Mouse (Mus musculus) hindbrain, embryonic 15.5 days (tissue): ENCODE results near the gene Mylk. TPM values are rescaled to one million over a fixed set of nuclear protein-coding genes. Genes with fewer than 3 reads are reported as not detected.

Source experiments
- ATAC-seq: fragments of 200-750 bp; cut with Nextera tagmentation; 2 replicates; pipeline ENCODE4 v1.8.0; 2017; ENCODE audit warnings: low read depth, moderate number of reproducible peaks, moderate TSS enrichment; ENCODE audit not compliant: low FRiP score
- H3K27ac ChIP-seq: fragments of 300-500 bp; sonication (generic); replicated peaks from 2 replicates; pipeline ENCODE4 v1.5.1; 2015; ENCODE audit warnings: mild to moderate bottlenecking, inconsistent platforms
- H3K27me3 ChIP-seq: fragments of 300-500 bp; sonication (generic); 2 replicates; pipeline ENCODE4 v1.6.1; 2015; ENCODE audit warnings: control low read depth, inconsistent platforms
- H3K36me3 ChIP-seq: fragments of 300-500 bp; sonication (generic); 2 replicates; pipeline ENCODE4 v1.6.1; 2015; ENCODE audit warnings: control low read depth, inconsistent platforms
- H3K4me1 ChIP-seq: fragments of 300-500 bp; sonication (generic); replicated peaks from 2 replicates; pipeline ENCODE4 v1.6.1; 2015; ENCODE audit warnings: control low read depth, inconsistent platforms
- H3K4me2 ChIP-seq: fragments of 300-500 bp; sonication (generic); 2 replicates; pipeline ENCODE4 v1.6.1; 2015; ENCODE audit warnings: moderate library complexity, mild to moderate bottlenecking, inconsistent platforms
- H3K4me3 ChIP-seq: fragments of 300-500 bp; sonication (generic); 2 replicates; pipeline ENCODE4 v1.5.1; 2015; ENCODE audit warnings: mild to moderate bottlenecking, inconsistent platforms
- H3K9ac ChIP-seq: fragments of 300-500 bp; sonication (generic); 2 replicates; pipeline ENCODE4 v1.6.1; 2015; ENCODE audit warnings: inconsistent platforms
- H3K9me3 ChIP-seq: fragments of 300-500 bp; sonication (generic); 2 replicates; pipeline ENCODE4 v1.6.1; 2016; ENCODE audit warnings: control low read depth, inconsistent platforms
- WGBS: fragments of 180-500 bp; shearing (Covaris S2); methylation state at CpG from one replicate; pipeline ENCODE4 v1.1.7; 2015; 5-methylcytosine and 5-hydroxymethylcytosine counted together
- polyA plus RNA-seq: library from polyadenylated mRNA; unstranded; fragments of >200 nt; fragmentation: Nextera tagmentation; extraction: Ambion mirVana; gene quantifications from 2 replicates; pipeline ENCODE4 v1.2.1, GENCODE M21; 2015

The Mylk gene
- polyA plus RNA-seq, 1 experiment from 2014 or later: 5.3 TPM

GRCm38 (mm10) chr16:34748081-34748720 is 3.2 kb downstream of the Mylk start:
- no peaks in the 10 kb centered on the region for H3K36me3 ChIP-seq
- no peak overlapping the region for H3K4me2 ChIP-seq
- WGBS: 23% methylated on average over 11 of the region's 11 CpGs
- ATAC-seq: no peak
- H3K9me3 ChIP-seq: no peaks in the 10 kb centered on the region
- peaks cover 15% of the 10 kb centered on the region for H3K27me3 ChIP-seq
- H3K4me3 ChIP-seq: no peak overlapping the region
- peaks cover 21% of the 10 kb centered on the region for H3K4me1 ChIP-seq
- H3K9ac ChIP-seq: no peak overlapping the region
- H3K27ac ChIP-seq: no peak overlapping the region

- Histone ChIP-seq H3K4me2 (no peak overlapping the region), H3K9ac (no peak overlapping the region), H3K4me3 (no peak overlapping the region), H3K9me3 (no peaks in the 10 kb centered on the region), H3K27ac (no peak overlapping the region), H3K27me3 (peaks cover 10% of the 10 kb centered on the region), H3K4me1 (peaks cover 21% of the 10 kb centered on the region), H3K36me3 (no peaks in the 10 kb centered on the region)
- no peak for ATAC-seq
- 70% methylated on average over 4 of the region's 4 CpGs for WGBS
Measured at GRCm38 (mm10) chr16:34749536-34749935, 4.5 kb downstream of the Mylk start.

- H3K27me3 ChIP-seq: no peaks in the 10 kb centered on the region
- no peak for ATAC-seq
- H3K36me3 ChIP-seq: no peaks in the 10 kb centered on the region
- H3K9ac ChIP-seq: no peak overlapping the region
- H3K27ac ChIP-seq: no peak overlapping the region
- 50% methylated on average over 3 of the region's 3 CpGs for WGBS
- H3K4me1 ChIP-seq: peaks cover 7% of the 10 kb centered on the region; the same call in 1 of the 2 replicates
- H3K4me3 ChIP-seq: no peak overlapping the region
- H3K9me3 ChIP-seq: no peaks in the 10 kb centered on the region
- H3K4me2 ChIP-seq: no peak overlapping the region
Measured at GRCm38 (mm10) chr16:34752026-34752425, 7.0 kb downstream of the Mylk start.

- Histone ChIP-seq H3K4me1 (peaks cover 6% of the 10 kb centered on the region; the same call in 1 of the 2 replicates), H3K9ac (no peak overlapping the region), H3K27me3 (no peaks in the 10 kb centered on the region), H3K4me3 (no peak overlapping the region), H3K36me3 (no peaks in the 10 kb centered on the region), H3K9me3 (no peaks in the 10 kb centered on the region), H3K27ac (no peak overlapping the region), H3K4me2 (no peak overlapping the region)
- no peak for ATAC-seq
- 92% methylated on average over 3 of the region's 3 CpGs for WGBS
Measured at GRCm38 (mm10) chr16:34752977-34753376, 8.0 kb downstream of the Mylk start.

GRCm38 (mm10) chr16:34756991-34757390 is 12.0 kb downstream of the Mylk start:
- no peaks in the 10 kb centered on the region for H3K9me3 ChIP-seq
- no peaks in the 10 kb centered on the region for H3K27me3 ChIP-seq
- no peak for ATAC-seq
- H3K4me3 ChIP-seq: no peak overlapping the region
- H3K4me1 ChIP-seq: no peaks in the 10 kb centered on the region
- H3K36me3 ChIP-seq: no peaks in the 10 kb centered on the region
- H3K4me2 ChIP-seq: no peak overlapping the region
- 77% methylated on average over 7 of the region's 7 CpGs for WGBS
- no peak overlapping the region for H3K27ac ChIP-seq
- no peak overlapping the region for H3K9ac ChIP-seq

- no peaks in the 10 kb centered on the region for H3K4me1 ChIP-seq
- no peaks in the 10 kb centered on the region for H3K27me3 ChIP-seq
- H3K4me2 ChIP-seq: no peak overlapping the region
- no peaks in the 10 kb centered on the region for H3K36me3 ChIP-seq
- no peak for ATAC-seq
- H3K9me3 ChIP-seq: no peaks in the 10 kb centered on the region
- no peak overlapping the region for H3K27ac ChIP-seq
- WGBS: 64% methylated on average over 5 of the region's 5 CpGs
- no peak overlapping the region for H3K4me3 ChIP-seq
- no peak overlapping the region for H3K9ac ChIP-seq
Measured at GRCm38 (mm10) chr16:34758205-34758604, 13.2 kb downstream of the Mylk start.

- Histone ChIP-seq H3K4me3 (no peak overlapping the region), H3K27me3 (no peaks in the 10 kb centered on the region), H3K4me2 (no peak overlapping the region), H3K9me3 (no peaks in the 10 kb centered on the region), H3K27ac (no peak overlapping the region), H3K36me3 (no peaks in the 10 kb centered on the region), H3K9ac (no peak overlapping the region), H3K4me1 (no peaks in the 10 kb centered on the region)
- WGBS: 84% methylated on average over 9 of the region's 9 CpGs
- no peak for ATAC-seq
Measured at GRCm38 (mm10) chr16:34763959-34764591, 19.1 kb downstream of the Mylk start.

GRCm38 (mm10) chr16:34765666-34766065 is 20.7 kb downstream of the Mylk start:
- Histone ChIP-seq H3K9ac (no peak overlapping the region), H3K4me3 (no peak overlapping the region), H3K27me3 (no peaks in the 10 kb centered on the region), H3K4me1 (no peaks in the 10 kb centered on the region), H3K27ac (no peak overlapping the region), H3K36me3 (no peaks in the 10 kb centered on the region), H3K9me3 (no peaks in the 10 kb centered on the region), H3K4me2 (no peak overlapping the region)
- no peak for ATAC-seq
- WGBS: 85% methylated on average over 1 of the region's 1 CpGs

GRCm38 (mm10) chr16:34766193-34766592 is 21.2 kb downstream of the Mylk start:
- no peaks in the 10 kb centered on the region for H3K4me1 ChIP-seq
- H3K4me3 ChIP-seq: no peak overlapping the region
- H3K27ac ChIP-seq: no peak overlapping the region
- no peak for ATAC-seq
- WGBS: 92% methylated on average over 1 of the region's 1 CpGs
- H3K4me2 ChIP-seq: no peak overlapping the region
- no peaks in the 10 kb centered on the region for H3K36me3 ChIP-seq
- H3K9me3 ChIP-seq: no peaks in the 10 kb centered on the region
- no peak overlapping the region for H3K9ac ChIP-seq
- no peaks in the 10 kb centered on the region for H3K27me3 ChIP-seq

- H3K27ac ChIP-seq: no peak overlapping the region
- peaks cover 1% of the 10 kb centered on the region for H3K4me1 ChIP-seq
- no peaks in the 10 kb centered on the region for H3K9me3 ChIP-seq
- 93% methylated on average over 2 of the region's 2 CpGs for WGBS
- H3K4me3 ChIP-seq: no peak overlapping the region
- H3K9ac ChIP-seq: no peak overlapping the region
- H3K4me2 ChIP-seq: no peak overlapping the region
- H3K36me3 ChIP-seq: no peaks in the 10 kb centered on the region
- H3K27me3 ChIP-seq: no peaks in the 10 kb centered on the region
- ATAC-seq: no peak
Measured at GRCm38 (mm10) chr16:34767443-34767842, 22.4 kb downstream of the Mylk start.

- H3K4me3 ChIP-seq: no peak overlapping the region
- WGBS: 73% methylated on average over 4 of the region's 4 CpGs
- no peaks in the 10 kb centered on the region for H3K36me3 ChIP-seq
- no peak overlapping the region for H3K27ac ChIP-seq
- no peak for ATAC-seq
- H3K9ac ChIP-seq: no peak overlapping the region
- no peaks in the 10 kb centered on the region for H3K9me3 ChIP-seq
- H3K4me2 ChIP-seq: no peak overlapping the region
- peaks cover 11% of the 10 kb centered on the region for H3K4me1 ChIP-seq
- no peaks in the 10 kb centered on the region for H3K27me3 ChIP-seq
Measured at GRCm38 (mm10) chr16:34768436-34768835, 23.4 kb downstream of the Mylk start.

GRCm38 (mm10) chr16:34770127-34770526 is 25.1 kb downstream of the Mylk start:
- no peaks in the 10 kb centered on the region for H3K27me3 ChIP-seq
- H3K9ac ChIP-seq: no peak overlapping the region
- H3K4me3 ChIP-seq: no peak overlapping the region
- no peaks in the 10 kb centered on the region for H3K36me3 ChIP-seq
- no peak for ATAC-seq
- H3K4me1 ChIP-seq: peaks cover 11% of the 10 kb centered on the region
- no peak overlapping the region for H3K4me2 ChIP-seq
- no peak overlapping the region for H3K27ac ChIP-seq
- H3K9me3 ChIP-seq: no peaks in the 10 kb centered on the region
- WGBS: 86% methylated on average over 4 of the region's 4 CpGs
